Mouse (Mus musculus) central nervous system, embryonic 14 days (tissue): ENCODE measurements around the gene Rras2. TPM values are rescaled to one million over a fixed set of nuclear protein-coding genes. Genes with fewer than 3 reads are reported as not detected.

Experiments
- polyA plus RNA-seq: library from polyadenylated mRNA; depleted of rRNA; stranded (reverse); fragments of >200 nt; gene quantifications from 2 replicates; pipeline ENCODE4 v1.2.3, GENCODE M21; 2012; rRNA removed

The Rras2 gene
- 20.2 and 20.5 TPM in 2 replicates for polyA plus RNA-seq

DNA sequence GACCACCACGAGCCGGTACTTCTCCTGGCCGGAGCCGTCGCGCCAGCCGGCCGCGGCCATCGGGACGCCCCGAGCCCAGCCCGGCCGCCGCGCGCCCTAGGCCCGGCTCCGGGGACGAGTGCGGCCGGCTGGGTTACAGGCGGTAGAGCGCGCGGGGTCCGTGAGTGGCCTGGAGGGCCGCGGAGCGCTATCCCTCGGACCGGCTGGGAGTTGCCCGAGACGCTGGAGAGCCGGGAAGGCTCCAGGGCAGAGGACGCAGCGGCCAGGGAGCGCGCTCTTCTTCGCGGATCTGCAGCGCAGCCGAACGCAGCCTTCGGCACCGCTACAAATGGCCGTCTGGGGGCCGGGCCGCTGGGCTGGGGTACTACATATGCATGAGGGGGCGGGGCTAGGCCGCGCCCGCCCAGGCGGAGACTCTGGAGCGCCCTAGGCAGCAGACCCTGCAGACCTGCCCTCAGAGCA, at the start of gene Rras2:
Gene Rras2 (minus strand): TSS at position 338 of the 462 bp plus-strand sequence.

Other genes with a start within 250 kb of the Rras2 start
- gene Copb1, start 136.9 kb upstream of the Rras2 start, polyA plus RNA-seq, result 68.7 and 72.8 TPM in 2 replicates
- 257 and 295 TPM in 2 replicates for gene Psma1, start 158.3 kb upstream of the Rras2 start, polyA plus RNA-seq